Mouse (Mus musculus) gastrocnemius, postnatal 4 days (tissue): ENCODE results near the gene Itga8. TPM values are rescaled to one million over a fixed set of nuclear protein-coding genes. Genes with fewer than 3 reads are reported as not detected.

ENCODE experiments used
- DNase-seq, 2 experiments: peaks; one replicate each; pipeline ENCODE4 v3.0.0; 2021 to 2022; ENCODE audit warnings: low spot score in 2 of 2, mixed read lengths in 2 of 2
- total RNA-seq, 2 experiments: library from RNA; stranded (reverse); gene quantifications; 2 replicates each; pipeline ENCODE4 v1.2.3; 2021

Itga8 gene
- total RNA-seq, 2 experiments from 2014 or later = 11.3 to 13.1 TPM

GRCm38 (mm10) chr2:12092203-12092984 is 209.3 kb downstream of the Itga8 start:
- DNase-seq = no peak

DNA sequence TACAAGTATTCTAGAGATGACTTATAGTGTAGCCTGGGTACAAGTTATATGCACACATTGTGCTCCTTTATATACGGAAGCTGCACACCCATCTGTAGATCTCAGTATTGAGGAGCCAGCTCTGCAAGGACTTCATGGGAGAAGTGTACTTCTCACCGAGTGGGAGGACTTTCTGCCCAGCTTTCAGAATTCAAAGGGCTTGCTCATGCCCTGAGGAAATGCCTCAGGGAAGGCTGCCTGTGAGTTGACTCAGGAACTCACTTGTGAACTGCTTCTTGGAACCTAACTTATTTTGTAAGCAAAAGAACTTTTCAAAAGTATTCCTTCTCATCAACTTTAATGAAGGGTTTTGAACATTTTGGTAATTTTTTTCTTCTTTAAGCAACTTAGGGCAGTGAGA is 210.7 kb downstream of the Itga8 start:
- no peak for DNase-seq

DNA sequence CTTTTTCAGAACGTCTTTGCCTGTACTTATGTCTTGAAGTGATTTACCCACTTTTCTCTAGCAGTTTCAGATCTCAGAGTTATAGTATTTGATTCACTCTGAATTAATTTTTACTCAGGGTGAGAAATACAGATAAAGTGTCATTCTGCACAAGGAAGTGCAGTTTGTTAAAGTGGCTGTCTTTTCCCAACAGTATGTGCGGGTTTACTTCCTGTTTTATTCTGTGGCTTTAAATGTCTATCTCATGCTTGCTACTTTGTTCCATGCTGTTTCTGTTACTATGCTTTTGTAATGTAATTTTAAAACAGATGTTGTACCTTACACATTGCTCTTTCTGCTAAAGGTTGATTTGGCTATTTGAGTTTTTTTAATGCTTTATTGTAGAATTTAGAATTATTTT is 216.2 kb downstream of the Itga8 start:
- DNase-seq = no peak

- DNase-seq = no peak
Measured at GRCm38 (mm10) chr2:12084341-12084740, 217.4 kb downstream of the Itga8 start.

GRCm38 (mm10) chr2:12077266-12077891 is 224.3 kb downstream of the Itga8 start:
- DNase-seq = no peak

DNA sequence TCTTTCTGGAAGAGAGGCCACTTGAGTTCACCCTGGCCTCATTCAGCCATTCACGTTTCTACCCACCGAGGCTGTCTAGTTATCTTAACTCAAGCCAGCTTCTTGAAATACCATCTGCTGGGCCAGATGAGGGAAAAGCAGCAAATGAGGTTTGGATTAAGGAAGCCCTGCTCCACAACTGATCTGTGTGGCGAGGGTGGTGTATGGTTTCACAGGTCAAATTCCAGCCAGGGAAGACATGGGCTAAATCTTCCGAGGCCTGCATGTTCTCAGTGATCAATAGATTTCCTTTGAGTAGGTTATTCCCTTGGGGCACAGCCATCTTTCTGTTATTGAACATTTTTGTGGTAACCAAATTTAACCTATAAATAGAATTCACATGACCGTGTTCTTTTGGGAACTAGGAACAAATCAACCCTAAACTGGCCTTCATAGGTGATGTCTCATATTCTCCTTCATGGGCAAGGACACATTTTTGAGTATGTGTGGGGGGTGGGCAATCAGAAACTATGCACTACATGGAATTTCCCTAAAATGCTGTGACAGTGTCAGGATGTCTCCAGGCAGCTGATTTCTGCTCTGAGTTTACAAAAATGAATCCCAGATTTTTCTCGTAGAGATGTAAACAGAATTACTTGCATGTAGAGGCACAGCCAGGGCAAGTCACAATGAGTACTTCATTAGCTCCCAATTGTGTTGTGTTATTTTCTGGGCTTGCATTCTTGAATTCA is 235.9 kb downstream of the Itga8 start:
- DNase-seq = no peak

DNA sequence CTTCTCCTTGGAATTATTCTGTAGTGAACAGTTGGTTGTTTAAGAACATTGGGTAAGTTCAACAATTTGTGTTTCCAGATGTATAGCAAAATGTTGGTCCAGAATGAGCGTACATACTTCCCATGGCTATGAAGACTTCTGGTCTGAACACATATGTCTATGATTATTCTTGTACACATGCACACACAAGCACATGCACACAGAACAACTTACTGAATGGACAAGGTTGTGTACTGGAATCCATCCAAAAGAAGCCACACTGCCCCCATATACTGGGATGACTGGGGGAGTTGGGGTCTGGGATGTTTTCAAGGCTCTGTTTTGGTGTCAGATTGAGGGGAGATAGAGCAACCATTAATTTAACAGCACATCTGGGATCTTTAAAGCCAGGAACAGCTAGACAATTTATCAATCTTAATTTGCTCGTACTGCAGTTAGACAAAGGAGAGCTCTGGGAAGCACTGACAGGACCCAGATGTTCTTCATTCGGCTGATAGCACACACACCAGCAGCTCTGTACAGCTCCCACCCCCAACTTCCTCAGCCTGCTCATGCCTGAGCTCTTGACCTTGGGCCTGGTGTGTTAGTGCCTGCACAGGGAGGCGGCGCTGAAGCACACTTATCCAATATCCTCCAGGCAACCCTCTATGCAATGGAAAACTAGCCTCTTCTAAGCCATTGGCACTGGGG is 241.5 kb downstream of the Itga8 start:
- no peak for DNase-seq

Other genes with a start within 250 kb of the Itga8 start
- 10 to 100 TPM; 20.1 to 25.7 TPM for gene Mindy3, start 117.5 kb upstream of the Itga8 start, total RNA-seq